Mouse (Mus musculus): ENCODE measurements around the gene Spink4.

Spink4 gene

GRCm38 (mm10) chr4:40969781-40970591, 50.1 kb downstream of the Spink4 start:
- no peak for DNase-seq

DNA sequence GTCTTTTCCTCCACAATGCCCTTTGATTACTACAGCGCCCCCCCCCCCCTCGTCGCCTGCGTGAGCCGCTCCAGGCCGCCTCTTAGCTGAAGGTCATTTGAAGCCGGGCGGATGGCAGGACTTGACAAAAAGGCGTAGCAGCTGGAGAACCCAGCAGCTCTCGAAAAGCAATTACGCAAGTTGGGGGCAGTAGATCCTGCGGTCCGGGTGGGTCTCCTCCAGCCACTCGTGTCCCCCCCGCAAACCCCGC, 50.7 kb downstream of the Spink4 start:
- DNase-seq: no peak

- peak; percentile 93 for DNase-seq
Observed at GRCm38 (mm10) chr4:40970842-40971701, 51.2 kb downstream of the Spink4 start, which contains the start of gene Nfx1. TSS of gene Nfx1 (plus strand) at chr4:40970906.

GRCm38 (mm10) chr4:40971744-40972143, 51.9 kb downstream of the Spink4 start:
- peak; percentile 50 for DNase-seq

DNA sequence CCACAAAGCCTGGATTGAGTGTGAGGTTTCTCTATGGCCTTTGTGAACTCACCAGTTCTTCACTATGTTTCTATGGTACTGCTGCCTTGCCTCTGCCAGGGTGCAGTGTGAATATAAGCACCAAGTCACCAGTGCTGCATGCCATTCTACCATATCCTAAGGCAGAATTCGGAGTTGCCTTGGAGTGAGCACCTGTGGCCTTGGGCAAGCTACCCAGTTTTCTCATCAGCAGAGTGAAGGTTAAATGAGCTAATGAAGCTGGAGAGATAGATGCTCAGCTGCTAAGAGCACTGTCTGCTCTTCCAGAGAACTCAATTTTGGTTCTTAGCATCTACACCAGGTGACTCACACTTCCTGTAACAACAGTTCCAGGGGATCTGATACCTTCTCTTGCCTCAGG, 54.2 kb downstream of the Spink4 start:
- no peak for DNase-seq

GRCm38 (mm10) chr4:40975678-40976077, 55.8 kb downstream of the Spink4 start:
- DNase-seq: no peak

- no peak for DNase-seq
Observed at GRCm38 (mm10) chr4:40976651-40977050, 56.8 kb downstream of the Spink4 start.

GRCm38 (mm10) chr4:40979430-40979829, 59.6 kb downstream of the Spink4 start:
- no peak for DNase-seq

Data from right cerebral cortex, postnatal 4 days (tissue).